Mouse (Mus musculus) adrenal gland, adult (tissue): ENCODE results near the gene Erp29.

ENCODE experiments used
- DNase-seq, 2 experiments: peaks; one replicate each; pipeline ENCODE4 v3.0.0; 2022 to 2023; ENCODE audit warnings: low spot score in 1 of 2; ENCODE audit not compliant: inconsistent age in 2 of 2

Erp29 gene

DNA sequence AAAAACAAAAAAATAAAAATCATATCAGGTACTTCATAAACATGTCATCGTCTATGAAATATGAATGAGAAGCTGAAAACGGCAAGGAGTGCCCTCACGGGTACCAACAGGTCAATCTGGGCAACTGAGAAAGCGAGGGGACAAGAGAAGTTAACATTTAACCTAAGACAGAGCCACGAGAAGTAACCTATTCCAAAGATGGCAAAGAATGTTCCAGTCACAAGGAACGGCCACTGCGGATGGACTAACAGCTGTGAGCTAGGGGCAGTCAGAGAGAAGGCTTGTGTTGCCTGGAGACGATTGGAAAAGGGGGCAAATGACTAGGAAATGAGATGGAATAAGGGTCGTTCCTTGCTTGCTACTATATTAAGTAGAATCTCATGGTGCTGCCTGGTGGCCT, 1.8 kb downstream of the Erp29 start:
- DNase-seq = no peak

- DNase-seq = peak; percentile 55 to 87
These were observed 2.3 kb downstream of the Erp29 start for GRCm38 (mm10) chr5:121449976-121450375.

- DNase-seq = no peak
These were observed 3.9 kb downstream of the Erp29 start for GRCm38 (mm10) chr5:121448450-121448849.

GRCm38 (mm10) chr5:121444870-121445269, 7.4 kb downstream of the Erp29 start:
- no peak for DNase-seq

DNA sequence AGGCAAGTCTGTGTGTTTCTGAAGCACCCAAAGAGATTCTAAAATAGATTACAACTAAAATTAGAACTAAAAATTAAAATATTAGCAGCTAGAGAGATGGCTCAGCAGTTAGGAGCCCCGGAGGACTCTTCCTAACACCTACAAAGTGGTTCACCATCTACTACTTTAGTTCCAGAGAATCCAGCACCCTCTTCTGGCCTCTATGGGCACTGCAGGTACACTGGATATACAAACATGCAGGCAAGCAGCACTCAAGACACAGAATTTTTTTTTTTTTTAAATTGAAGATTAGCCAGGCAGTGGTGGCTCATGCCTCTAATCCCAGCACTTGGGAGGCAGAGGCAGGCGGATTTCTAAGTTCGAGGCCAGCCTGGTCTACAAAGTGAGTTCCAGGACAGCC, 8.8 kb downstream of the Erp29 start:
- DNase-seq = peak in 1 of 2 experiments; percentile 70

DNA sequence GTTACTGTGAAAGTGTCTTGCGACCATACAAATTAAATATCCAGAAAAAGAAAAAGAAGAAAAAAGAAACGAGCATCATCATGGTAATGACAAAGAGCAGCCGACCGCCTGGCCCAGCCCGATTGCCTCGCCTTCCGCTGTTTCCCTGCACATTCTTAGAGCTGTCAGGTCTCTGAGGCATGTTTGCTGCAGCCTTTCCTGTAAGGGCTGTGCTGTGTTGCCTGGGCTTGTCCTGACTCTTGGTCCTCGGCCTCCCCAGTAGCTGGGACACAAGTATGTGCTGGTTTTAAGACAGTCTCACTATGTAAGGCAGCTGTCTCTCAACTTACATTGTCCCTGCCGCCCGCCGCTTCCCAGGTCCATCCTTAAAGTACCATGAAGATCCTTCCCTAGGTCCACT, 13.6 kb downstream of the Erp29 start:
- DNase-seq = no peak

- peak; percentile 76 to 77 for DNase-seq
These were observed 14.2 kb downstream of the Erp29 start for GRCm38 (mm10) chr5:121438131-121438530.

- DNase-seq = no peak
These were observed 23.4 kb downstream of the Erp29 start for GRCm38 (mm10) chr5:121428954-121429353.

DNA sequence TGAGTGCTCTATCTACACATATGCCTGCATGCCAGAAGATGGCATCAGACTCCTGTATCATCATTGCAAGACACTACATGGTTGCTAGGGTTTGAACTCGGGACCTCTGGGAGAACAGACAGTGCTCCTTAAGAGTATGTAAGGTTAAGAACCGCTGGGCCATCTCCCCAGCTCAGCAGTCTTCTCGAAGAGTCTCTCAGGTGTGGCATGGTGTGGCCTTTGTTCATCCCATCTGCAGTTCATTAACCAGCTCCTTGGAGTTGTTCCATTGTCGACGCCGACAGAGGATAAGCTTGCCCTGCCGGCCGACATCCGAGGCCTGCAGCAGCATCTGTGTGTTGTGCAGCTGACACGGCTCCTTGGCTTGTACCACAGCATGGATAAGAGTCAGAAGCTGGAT, 29.0 kb downstream of the Erp29 start:
- no peak for DNase-seq

- DNase-seq = no peak
These were observed 29.5 kb downstream of the Erp29 start for GRCm38 (mm10) chr5:121422787-121423186.

DNA sequence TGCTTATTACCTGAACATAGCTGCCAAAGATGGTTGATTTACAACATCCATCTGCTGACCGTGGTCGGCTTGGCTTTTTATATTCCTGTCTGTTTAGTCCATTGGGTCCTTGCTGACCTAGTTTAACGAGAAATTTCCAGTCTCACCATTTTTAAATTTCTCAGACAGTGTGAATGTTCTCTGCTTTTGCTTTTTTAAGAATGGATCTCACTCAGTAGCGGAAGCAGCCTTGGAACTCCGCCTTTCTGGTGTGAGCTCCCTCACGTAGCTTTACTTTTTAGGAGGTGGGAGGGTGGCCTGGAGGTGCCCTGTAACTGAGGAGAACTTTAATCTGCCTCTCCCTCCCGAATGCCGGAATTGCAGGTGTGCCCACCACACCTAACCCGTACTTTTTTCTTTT, 31.6 kb downstream of the Erp29 start:
- no peak for DNase-seq

- DNase-seq = no peak
These were observed 41.3 kb downstream of the Erp29 start for GRCm38 (mm10) chr5:121410975-121411374.

DNA sequence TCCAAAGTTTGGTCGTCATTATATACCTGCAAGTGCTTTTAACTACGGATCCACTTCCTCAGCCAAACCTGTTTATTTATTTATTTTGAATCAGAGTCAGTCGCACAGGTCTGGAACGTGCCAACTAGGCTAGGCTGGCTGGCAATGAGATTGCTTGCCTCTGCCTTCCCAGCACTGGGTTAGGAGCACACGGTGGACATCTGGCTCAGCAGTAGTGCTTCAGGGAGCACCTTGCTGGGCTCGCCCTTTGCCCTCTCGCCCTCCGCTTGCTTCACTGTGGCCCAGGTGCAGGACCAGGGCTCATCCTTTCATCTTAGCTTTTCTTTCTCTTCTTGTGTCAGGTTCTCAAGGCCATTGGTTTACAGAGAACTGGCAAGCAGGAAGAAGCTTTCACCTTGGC, 44.5 kb downstream of the Erp29 start:
- DNase-seq = no peak

DNA sequence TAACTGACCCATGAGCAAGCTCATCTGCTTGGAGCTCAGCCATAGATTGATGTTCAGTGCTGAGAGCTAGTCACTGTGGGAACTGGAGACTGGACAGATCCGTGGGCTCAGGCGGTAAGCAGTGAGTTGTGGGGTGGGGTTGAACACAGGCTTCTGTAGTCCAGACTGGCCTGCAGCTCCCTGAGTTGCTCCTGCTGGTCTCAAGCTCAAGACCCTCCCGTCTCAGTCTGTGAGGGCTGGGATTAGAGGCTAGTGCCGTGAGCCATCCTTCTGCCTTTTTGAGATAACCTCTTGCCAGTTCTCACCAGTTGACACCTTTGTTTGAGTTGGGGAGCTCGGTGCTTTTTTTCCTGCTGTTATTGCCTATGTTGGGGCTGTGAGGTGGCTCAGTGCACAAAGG, 51.5 kb downstream of the Erp29 start:
- DNase-seq = no peak

DNA sequence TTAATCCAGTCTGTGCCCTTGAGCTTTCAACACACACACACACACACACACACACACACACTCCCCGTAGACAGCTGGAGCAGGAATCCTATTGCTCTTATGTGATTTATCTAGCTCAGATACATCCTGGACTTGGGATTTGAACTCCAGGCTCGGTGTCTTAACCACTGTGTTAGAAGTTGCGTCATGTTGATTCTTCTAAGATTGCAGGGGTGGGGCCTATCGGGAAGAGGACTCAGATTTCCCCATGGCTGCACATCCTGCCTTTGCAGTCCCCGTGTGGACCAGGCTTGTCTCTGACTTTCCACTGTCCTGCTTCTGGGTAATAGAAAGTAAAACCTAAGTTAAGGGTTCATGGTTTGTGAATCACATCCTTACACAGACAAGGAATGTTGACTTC, 52.2 kb downstream of the Erp29 start:
- no peak for DNase-seq

- DNase-seq = no peak
These were observed 52.8 kb downstream of the Erp29 start for GRCm38 (mm10) chr5:121399540-121399939.

DNA sequence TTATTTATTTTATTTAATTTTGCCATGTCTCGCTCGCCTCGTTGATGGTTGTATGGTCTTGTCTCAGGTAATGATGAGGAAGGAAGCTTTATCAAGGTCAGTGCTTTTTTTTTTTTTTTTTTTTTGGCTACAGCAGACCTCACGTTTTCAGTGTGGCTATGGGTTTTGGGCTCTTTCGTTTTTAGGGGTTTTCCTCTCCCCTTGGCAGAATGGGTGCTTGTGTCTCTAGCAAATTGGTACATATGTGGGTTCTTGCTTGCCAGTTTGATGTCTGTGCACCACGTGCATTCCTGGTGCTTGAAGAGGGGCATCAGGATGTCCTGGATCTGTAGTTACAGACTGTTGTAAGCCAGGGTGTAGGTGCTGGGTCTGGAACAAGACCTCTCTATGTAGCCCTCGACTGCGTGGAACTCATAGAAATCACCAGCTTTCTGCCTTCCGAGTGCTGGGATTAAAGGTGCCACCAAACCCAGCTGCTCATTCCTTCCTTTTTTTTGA, 53.3 kb downstream of the Erp29 start:
- DNase-seq = no peak

DNA sequence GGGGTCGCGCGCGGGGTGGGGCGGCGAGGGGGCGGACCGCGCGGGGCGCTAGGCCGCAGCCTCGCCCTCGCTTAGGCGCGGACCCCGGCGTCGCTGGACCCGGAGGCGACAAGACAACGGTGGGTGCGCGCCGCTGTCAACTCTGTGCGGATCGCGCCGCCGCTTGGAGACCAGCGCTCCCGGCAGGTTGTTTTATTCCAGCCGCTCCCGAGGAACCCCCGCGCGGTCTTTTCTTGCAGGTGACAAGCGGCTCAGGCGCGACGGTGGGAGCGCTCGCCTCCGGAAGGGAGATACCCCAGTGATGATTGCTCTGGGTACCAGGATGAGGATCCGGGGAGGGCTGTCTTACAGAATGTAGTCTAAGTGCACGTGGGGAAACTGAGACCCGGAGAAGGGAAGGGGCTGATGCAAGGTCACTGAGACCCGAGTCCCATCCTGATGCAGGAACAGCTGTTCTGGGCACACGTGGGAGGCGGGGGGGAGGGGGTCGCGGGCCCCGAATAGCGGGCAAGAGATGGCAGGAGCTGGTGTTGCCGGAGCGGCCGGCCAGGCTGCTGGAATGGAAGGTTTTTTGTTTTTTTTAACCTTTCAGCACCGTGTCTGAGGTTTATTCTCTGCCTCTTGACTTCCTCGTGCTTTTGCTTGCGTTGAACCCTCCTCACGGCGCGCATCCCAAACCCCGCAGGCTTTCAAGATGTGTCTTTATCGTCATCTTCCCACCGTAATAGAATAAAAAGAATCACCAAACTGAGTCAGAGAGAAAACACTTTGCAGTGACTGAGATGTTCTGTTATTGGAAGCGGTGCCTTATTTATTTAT, 54.0 kb downstream of the Erp29 start:
- no peak for DNase-seq

GRCm38 (mm10) chr5:121397187-121398145, 54.8 kb downstream of the Erp29 start, which contains the start of gene Naa25:
Gene Naa25 (plus strand): TSS chr5:121397936.
- peak; percentile 96 to 97 for DNase-seq

DNA sequence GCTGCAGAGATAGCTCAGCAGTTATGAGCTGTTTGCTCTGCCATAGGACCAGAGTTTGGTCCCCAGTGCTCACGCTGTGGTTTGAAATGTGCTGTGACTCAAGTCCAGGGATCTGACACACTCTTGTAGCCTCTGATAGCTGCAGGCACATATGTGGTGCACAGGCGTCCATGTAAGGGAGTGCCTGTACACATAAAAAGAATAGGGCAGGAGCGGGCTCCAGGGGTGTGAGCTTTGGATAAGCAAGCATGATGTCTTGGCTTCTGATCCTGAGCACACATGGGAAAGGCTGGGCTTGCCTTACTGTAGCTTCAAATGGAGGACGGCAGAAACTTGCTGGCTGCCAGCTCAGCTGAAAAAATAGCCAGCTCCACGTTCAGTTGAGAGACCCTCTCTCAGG, 56.7 kb downstream of the Erp29 start:
- no peak for DNase-seq

DNA sequence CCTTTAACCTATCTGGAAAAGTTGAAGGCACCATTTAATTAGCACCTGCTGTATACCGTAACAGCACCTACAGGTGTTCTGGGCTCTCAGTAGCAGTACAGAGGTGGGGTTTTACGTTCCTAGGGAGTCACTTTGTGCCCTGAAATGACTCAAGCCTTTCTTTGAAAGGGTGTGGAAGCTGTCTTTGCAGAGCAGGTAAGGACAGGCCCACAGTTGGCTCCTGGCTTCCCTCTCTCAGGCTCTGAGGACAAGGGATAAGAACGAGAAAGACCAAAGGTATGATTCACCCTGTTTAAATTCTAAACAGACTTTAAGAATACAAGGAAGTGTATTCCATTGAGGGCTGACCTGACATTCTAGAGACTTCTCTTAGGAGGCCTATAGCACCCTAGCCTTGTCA, 58.9 kb downstream of the Erp29 start:
- DNase-seq = no peak
